Mouse (Mus musculus) splenic B cell, adult 2 months (primary cell): ENCODE measurements at regions not wholly inside any gene's neighbourhood (a gene's known extent, or its start where the extent isn't known, plus 50 kb on each side); places are given as distances from the start of the nearest gene placed in this dataset.

Experiments used
- DNase-seq: peaks from one replicate; pipeline ENCODE4 v3.0.0-alpha.2; 2011; ENCODE audit warnings: low read depth, low spot score
- H3K27me3 ChIP-seq: 2 replicates; pipeline ENCODE4 v1.6.1; 2012; ENCODE audit warnings: mild to moderate bottlenecking, low read length, moderate library complexity, mixed read lengths; ENCODE audit not compliant: control insufficient read depth, poor library complexity, insufficient read depth, severe bottlenecking
- H3K36me3 ChIP-seq: 2 replicates; pipeline ENCODE4 v1.6.1; 2012; ENCODE audit warnings: mild to moderate bottlenecking, low read length, moderate library complexity, mixed read lengths; ENCODE audit not compliant: control insufficient read depth, poor library complexity, insufficient read depth, severe bottlenecking

DNA sequence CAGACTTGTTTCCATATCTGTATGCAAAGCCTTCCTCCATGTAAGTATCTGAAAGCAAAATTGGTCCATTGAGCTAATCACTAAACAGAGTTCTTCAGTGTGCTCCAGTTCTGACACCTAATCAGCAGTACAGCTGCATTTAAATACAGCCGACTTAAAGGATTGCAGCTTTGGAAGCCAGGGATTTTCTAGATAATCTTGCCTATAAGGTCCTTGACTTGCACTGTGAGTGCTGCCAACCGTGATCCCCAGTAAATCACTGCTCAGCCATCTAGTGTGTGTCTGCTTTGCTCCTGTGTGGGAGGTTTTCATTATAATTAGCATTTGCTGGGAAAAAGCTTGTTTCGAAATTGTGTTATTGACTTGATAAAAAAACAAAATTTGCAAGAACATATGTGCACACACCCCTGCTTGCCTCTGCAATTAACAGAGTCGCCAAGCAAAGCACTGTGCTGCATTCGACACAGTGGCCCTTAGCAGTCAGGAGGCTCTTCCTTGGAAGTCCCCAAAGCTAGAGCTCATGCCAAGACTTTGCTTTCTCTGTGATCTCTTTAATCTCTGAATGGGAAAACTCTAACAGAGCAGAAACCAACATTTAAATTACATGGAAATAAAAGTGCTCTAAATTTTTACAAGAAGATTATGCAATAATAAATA is 150.0 kb upstream of the Nabp1 start:
- no peak for DNase-seq
- H3K27me3 ChIP-seq: no peaks in the 10 kb centered on the region

DNA sequence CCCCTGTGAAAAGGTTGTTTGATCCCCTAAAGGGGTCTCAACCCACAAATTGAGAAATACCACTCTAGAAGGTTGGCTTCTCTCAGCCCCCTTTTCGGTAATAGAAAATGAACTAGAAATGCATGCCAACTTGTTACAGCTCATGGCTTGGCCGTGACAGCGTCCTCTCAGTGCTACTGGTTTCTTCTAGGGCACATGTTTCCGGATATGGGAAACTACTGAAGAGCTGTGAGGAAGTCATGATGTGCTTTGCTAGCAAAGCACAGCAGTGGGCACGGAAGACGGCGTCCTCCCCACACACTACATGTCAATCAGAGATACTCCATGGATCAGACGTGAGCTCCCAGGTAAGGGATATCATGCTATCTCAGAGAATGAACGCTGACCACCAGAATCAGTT is 148.1 kb upstream of the Nabp1 start:
- no peak for DNase-seq
- Histone ChIP-seq H3K27me3 (no peaks in the 10 kb centered on the region), H3K36me3 (no peaks in the 10 kb centered on the region)

More for the DNA sequence above, 150.0 kb upstream of the Nabp1 start:
- H3K36me3 ChIP-seq: no peaks in the 10 kb centered on the region

DNA sequence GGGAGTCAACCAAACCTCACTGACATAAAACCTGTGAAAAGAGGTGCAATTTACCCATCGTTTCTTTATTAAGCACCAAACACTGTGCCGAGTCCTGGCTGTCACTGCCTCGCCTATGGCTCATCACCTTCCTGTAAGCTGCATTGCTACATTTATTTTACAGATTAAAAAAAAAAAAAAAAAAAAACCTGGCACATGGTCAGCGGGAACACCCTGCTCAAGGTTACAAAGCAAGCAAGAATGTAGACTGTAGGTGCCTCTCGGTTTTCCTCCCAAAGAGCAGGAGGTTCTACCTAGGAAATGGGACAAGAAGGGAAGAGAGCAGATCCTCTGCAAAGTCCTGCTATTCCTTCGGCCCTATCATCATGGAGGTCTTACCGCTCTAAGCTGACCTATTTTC is 146.9 kb upstream of the Nabp1 start:
- no peak for DNase-seq
- no peaks in the 10 kb centered on the region for H3K27me3 ChIP-seq
- H3K36me3 ChIP-seq: no peaks in the 10 kb centered on the region

DNA sequence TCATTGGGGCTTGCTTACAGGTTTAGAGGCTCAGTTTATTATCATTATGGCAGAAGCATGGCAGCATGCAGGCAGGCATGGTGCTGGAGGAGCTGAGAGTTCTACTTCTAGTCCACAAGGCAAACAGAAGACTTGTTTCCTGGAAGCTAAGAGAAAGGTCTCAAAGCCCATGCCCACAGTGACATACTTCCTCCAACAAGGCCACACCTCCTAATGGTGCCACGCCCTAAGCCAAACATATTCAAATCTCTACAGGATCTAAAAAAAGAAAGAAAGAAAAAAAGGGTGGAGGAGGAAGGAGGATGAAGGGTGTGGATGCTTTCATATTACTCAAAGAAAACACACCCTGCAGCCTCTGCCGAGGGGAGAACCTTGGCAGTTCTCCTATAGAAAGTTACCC is 146.3 kb upstream of the Nabp1 start:
- Histone ChIP-seq H3K36me3 (no peaks in the 10 kb centered on the region), H3K27me3 (no peaks in the 10 kb centered on the region)
- DNase-seq: no peak

DNA sequence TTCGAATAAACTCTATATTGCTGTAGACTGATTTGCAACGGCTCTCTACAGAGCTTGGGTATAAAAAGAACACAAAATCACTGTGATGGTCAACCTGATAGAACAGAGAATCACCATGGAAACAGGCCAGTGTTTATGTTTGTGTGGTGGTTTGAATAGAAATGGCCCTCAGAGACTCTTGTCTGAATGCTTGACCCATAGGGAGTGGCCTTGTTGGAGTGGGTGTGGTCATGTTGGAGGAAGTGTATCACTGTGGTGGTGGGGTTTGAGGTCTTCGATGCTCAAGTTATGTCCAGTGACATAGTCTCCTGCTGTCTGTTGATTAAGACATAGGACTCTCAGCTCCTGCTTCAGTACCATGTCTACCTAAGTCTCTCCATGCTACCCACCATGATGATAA is 144.8 kb upstream of the Nabp1 start:
- no peaks in the 10 kb centered on the region for H3K36me3 ChIP-seq
- H3K27me3 ChIP-seq: no peaks in the 10 kb centered on the region
- DNase-seq: no peak

DNA sequence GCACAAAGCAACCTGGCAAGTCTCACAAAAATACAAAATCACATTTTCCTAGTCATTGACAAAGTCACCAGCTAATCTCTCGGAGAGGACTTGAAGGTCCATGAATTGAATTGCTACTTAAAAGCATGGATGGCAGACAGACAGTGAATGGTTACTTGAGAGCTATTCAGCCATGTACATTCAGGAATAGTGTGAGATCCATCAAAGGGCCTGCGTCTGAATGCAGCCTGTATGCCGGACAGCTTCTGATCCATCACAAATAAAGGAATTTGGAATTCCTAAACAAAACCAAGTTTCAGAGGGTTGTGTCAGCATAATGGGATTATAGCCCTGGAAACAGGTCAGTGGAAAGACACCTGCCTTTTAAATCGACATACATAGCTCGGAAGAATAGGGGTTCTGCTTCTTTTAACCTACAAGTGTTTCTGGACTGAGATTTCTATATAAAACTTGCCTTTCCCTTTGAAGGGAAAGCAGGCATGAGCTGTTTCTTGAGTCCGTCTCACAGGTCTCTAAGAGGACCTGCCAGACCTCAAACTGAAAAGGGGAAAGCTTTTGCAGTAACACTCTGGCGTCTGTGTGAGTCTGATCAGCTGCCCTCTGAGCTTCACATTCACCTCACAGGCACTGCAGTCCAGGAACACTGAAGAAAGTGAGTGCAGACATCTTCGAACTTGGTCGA is 144.1 kb upstream of the Nabp1 start:
- no peak for DNase-seq
- no peaks in the 10 kb centered on the region for H3K36me3 ChIP-seq
- H3K27me3 ChIP-seq: no peaks in the 10 kb centered on the region

DNA sequence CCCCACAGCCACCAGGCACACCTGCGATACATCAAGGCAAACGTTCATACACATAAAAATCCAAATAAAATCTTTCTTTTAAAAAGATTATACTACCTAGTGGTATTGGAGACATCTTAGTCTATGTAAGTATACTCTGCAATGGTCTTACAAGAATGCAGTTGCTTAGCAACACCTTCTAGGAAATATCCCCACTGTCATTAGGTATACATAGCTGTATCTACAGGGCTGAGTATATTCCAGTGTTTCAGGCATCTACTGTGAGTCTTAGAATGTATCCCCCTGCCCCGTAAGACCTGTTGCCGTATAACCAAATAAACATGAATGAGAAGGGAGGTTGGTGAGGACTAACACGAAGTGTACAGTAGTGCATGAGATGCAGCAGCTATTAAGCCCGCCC is 142.8 kb upstream of the Nabp1 start:
- Histone ChIP-seq H3K27me3 (no peaks in the 10 kb centered on the region), H3K36me3 (no peaks in the 10 kb centered on the region)
- DNase-seq: no peak

DNA sequence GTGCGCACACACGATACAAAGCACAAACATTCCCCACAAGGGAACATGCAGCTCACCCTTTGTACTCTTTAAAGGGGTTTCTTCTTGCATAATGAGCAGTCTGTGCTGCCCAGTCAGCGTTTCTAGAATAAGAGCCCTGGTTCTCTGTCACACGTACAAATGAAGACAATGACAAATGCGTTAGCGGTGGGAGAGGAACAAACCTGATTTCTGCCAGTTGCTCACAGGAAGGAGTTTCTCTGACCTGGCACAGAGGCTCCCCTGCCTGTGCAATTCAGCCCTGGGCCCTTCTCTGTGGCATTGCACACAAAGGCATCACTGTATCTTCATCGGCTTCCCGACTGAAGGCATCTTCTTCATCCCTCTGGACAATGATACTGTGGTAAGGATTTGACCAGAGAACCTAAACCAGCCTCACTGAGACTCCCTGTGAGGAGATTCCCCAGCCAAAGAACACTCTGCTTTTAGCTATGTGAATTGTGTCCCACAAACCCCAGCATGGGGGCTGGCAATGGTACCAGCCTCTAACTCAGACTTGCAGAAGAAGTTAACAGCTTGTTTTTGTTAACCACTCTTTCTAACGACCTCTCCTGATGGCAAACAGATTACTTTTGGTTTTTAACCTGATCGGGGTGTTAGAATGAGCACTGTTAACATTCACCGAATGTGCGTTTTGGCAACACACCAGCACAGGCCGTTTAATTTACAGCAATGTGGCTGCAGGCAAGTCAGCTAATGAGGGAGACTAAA is 139.5 kb upstream of the Nabp1 start:
- no peaks in the 10 kb centered on the region for H3K36me3 ChIP-seq
- no peak for DNase-seq
- no peaks in the 10 kb centered on the region for H3K27me3 ChIP-seq

DNA sequence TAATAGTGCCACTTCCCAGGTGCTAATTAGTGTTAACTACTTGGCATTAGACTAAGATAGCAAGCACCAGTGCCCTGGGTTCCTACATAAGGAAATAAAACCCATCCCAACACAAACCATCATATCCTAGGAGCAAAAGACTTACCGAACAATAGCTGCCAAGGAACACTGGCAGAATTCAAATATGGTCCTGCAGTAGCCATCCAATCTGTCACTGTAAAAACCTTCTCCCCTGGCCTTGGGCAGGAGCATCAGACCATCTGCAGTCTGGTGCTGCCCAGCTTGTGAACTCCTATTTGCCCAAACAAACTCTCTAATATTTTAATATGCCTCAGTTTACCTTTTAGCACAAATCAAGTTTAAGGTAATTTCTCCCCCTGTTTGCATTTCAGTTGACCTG is 137.9 kb upstream of the Nabp1 start:
- DNase-seq: no peak
- Histone ChIP-seq H3K27me3 (no peaks in the 10 kb centered on the region), H3K36me3 (no peaks in the 10 kb centered on the region)

DNA sequence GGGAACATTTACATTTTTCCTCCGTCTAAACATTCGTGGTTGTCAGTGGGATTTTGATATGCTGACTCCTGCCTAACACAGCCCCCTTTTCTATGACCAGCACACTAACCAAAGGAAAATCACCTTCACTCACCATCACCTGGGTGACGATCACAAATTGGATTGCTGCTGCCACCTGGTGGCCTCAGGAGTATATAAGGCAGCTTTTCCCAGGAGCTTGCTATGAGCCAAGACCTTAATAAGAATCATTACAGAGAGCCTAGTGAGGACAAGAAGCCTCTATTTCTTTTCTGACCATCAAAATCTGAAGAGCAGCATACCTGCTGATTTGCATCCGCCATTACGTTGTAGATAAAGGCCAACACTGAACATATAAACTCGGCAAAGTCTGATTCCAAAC is 137.3 kb upstream of the Nabp1 start:
- no peaks in the 10 kb centered on the region for H3K27me3 ChIP-seq
- peak; percentile 71 for DNase-seq
- H3K36me3 ChIP-seq: no peaks in the 10 kb centered on the region

DNA sequence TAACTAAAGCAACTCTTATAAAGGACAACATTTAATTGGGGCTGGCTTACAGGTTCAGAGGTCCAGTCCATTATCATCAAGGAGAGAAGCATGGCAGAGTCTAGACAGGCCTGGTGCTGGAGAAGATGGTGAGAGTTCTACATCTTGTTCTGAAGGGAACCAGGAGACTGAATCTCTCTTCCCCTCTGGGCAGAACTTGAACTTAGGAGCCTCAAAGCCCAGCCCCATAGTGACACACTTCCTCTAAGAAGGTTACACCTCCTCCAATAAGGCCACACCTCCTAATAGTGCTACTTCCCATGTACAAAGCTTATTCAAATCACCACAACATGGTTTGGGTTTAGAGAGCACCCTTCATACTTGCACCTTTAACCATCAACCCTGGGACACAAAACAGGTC is 136.5 kb upstream of the Nabp1 start:
- no peaks in the 10 kb centered on the region for H3K27me3 ChIP-seq
- DNase-seq: peak; percentile 19
- no peaks in the 10 kb centered on the region for H3K36me3 ChIP-seq

DNA sequence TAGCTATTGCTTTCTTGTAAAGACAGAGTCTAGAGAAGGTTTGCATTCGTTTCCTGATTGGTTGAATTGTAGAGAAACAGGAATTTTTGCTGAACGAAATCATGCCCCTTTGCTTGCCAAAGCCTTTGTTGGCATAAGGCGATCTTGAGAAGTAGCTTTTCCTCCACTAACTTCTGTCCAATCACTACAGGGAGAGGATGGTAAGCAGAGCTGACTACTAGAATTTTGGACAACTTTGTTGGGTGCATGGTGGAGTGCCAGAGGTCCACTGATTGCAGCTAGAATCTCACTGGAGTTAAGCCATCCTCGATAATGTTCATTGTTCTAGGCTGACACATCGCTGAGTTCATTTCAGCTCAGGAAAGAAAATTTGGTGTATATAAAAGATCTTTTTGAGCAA is 131.1 kb upstream of the Nabp1 start:
- DNase-seq: no peak
- no peaks in the 10 kb centered on the region for H3K27me3 ChIP-seq

DNA sequence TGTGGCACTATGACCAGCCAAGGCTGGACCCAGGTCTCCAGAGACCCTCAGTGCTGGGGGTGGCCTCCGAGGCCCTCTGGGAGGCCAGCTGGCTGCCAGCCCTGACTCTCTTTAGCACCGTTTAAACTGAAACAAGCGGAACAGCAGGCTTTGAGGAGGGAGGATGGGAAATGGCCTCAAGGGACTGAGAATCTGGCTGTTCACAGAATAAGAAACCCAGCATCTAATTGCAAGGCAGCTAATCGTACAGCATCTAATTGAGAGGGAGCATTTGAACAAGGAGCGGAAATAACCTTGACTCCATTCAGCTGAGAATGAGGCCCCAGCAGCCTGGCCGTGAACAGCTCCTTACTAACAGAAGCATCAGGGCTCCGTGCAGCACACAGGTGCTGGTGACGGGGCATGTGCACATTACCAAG is 129.2 kb upstream of the Nabp1 start:
- no peaks in the 10 kb centered on the region for H3K36me3 ChIP-seq
- no peaks in the 10 kb centered on the region for H3K27me3 ChIP-seq
- DNase-seq: no peak

More for the DNA sequence above, 131.1 kb upstream of the Nabp1 start:
- no peaks in the 10 kb centered on the region for H3K36me3 ChIP-seq

DNA sequence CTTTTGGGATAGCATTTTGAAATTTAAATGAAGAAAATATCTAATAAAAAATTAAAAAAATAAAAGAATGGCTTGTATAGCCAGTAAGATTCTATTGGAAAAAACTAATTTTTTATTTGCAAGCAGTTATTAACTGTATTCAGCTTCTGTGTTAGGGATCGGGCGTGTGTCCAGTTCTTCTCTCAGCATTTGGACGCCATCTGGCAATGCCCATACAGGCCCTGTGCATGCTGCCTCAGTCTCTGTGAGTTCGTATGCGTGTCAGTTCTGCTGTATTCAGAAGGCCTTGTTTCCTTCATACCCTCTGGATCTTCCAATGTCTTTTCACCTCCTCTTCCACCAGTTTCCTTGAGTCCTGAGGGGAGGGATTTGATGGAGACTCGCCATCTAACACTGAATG is 123.8 kb upstream of the Nabp1 start:
- no peak for DNase-seq
- no peaks in the 10 kb centered on the region for H3K36me3 ChIP-seq
- no peaks in the 10 kb centered on the region for H3K27me3 ChIP-seq

DNA sequence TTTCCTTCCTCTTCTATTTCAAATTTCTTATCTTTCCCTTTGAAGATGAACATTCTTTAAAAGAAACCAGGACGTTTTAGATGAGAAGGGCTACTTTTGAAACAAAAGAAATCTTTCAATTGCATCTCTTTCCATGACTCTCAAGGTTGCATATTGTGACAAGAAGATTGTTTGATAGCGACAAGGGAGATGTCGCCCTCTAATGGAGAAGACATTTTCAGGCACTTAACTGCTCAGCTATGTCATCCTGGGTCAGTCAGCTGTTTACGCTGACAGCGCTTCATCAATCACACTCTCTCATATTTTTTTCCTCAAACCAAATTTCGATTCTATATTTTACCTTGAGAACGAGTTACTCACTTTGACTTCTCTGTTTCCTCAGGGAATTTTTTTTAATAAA is 122.2 kb upstream of the Nabp1 start:
- no peaks in the 10 kb centered on the region for H3K27me3 ChIP-seq
- H3K36me3 ChIP-seq: no peaks in the 10 kb centered on the region
- peak; percentile 78 for DNase-seq
